In the genomic region with DNA sequence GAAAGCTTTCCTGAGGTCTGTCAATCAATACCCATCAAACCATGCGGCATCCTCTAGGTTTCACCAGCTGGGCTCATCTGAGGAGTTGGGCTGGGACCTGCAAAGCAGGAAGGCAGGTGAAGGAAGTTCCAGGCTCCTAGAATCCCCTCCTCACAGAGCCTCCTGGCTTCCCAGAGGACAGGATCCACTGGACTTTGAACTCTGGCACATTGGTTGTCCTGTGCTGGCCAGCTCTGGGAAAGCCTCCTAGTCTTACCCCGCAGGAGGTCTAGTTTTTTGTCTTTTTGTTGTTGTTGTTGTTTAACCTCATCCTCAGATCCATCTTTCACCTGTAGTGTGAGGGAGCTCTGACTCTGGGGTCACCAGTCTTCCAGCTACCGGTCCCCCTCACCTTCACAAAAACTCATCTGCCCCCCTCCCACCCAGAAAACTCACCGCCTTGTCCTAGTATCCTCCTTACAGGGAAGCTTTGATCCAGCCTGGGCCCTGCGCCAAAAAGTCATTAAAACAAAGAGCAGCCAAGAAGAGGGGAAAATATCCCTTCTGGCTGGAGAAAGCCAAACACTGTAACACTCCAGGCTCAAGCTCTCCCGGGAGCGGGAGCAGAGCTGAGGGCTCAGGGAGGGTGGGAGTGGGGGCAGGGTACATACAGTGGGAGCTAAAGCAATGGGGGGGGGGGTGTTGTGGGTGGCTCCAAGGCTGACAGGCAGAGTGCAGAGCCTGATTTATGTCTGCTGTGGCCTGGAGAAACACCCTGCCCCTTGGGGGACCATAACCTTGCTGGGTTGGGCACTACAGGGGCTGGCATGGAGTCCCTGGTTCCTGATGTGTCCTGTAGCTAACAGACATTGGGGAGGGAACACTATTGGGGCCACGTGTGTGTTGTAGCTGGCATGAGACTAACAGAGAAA, we compare ENCODE assay signal across 8 mouse cellular contexts.
DNase-seq lines count a peak whose midpoint lies in the region; ATAC-seq and TF ChIP-seq lines count a peak whose summit lies in the region.

No protein-coding gene starts in this region.

- TF ChIP-seq CTCF in left cerebral cortex, adult 2 months (IDR thresholded peaks at IDR 0.05): no peak
- no peak for TF ChIP-seq CTCF in heart, postnatal 0 days (IDR thresholded peaks at IDR 0.05; ENCODE audit: low read depth)
- no peak for TF ChIP-seq CTCF in lung, postnatal 0 days (IDR thresholded peaks at IDR 0.05)

- H3K4me2 ChIP-seq in forebrain, embryonic 13.5 days: no peak overlapping the region
- no peak overlapping the region for H3K4me2 ChIP-seq in heart, postnatal 0 days (ENCODE audit: low read depth, low read length)
- H3K4me2 ChIP-seq in lung, postnatal 0 days (replicated peaks; ENCODE audit: low read depth, low read length): no peak overlapping the region

- intact Hi-C loops in left cerebral cortex, adult 2 months (cut with DNase I): loop anchor here (2.0 kb wide), 2 partner anchors 13 to 23 kb away; no protein-coding TSS in a partner anchor
- intact Hi-C loops in left cerebral cortex, postnatal 36 days (cut with DNase I): loop anchor here (5.0 kb wide), 1 partner anchor 87 kb away; no protein-coding TSS in a partner anchor

- H3K36me3 ChIP-seq in forebrain, embryonic 13.5 days (ENCODE audit: poor library complexity, severe bottlenecking): no peaks in the 10 kb centered on the region
- H3K36me3 ChIP-seq in heart, postnatal 0 days (replicated peaks; ENCODE audit: control insufficient read depth, insufficient read depth, low read length): no peaks in the 10 kb centered on the region
- no peaks in the 10 kb centered on the region for H3K36me3 ChIP-seq in lung, postnatal 0 days (ENCODE audit: insufficient read depth, low read length)

- no peak overlapping the region for H3K4me3 ChIP-seq in left cerebral cortex, adult 2 months
- no peak overlapping the region for H3K4me3 ChIP-seq in forebrain, embryonic 13.5 days
- H3K4me3 ChIP-seq in heart, postnatal 0 days (ENCODE audit: low read depth, low read length): no peak overlapping the region
- H3K4me3 ChIP-seq in lung, postnatal 0 days (ENCODE audit: low read depth, low read length): no peak overlapping the region

- TF ChIP-seq EP300 in heart, postnatal 0 days (IDR thresholded peaks at IDR 0.05; ENCODE audit: low read depth): no peak
- TF ChIP-seq EP300 in lung, postnatal 0 days (IDR thresholded peaks at IDR 0.05): no peak

- H3K9ac ChIP-seq in forebrain, embryonic 13.5 days: peak overlapping the region; percentile 43
- H3K9ac ChIP-seq in heart, postnatal 0 days (replicated peaks; ENCODE audit: low read depth, low read length): no peak overlapping the region
- no peak overlapping the region for H3K9ac ChIP-seq in lung, postnatal 0 days (replicated peaks; ENCODE audit: low read depth)

- H3K27me3 ChIP-seq in forebrain, embryonic 13.5 days: no peaks in the 10 kb centered on the region
- no peaks in the 10 kb centered on the region for H3K27me3 ChIP-seq in heart, postnatal 0 days (ENCODE audit: control insufficient read depth, insufficient read depth, low read length)
- H3K27me3 ChIP-seq in lung, postnatal 0 days (replicated peaks; ENCODE audit: insufficient read depth, low read length): no peaks in the 10 kb centered on the region

- peaks cover 33% of the 10 kb centered on the region for H3K4me1 ChIP-seq in forebrain, embryonic 13.5 days
- peaks cover 34% of the 10 kb centered on the region for H3K4me1 ChIP-seq in heart, postnatal 0 days (ENCODE audit: control insufficient read depth, insufficient read depth)
- H3K4me1 ChIP-seq in lung, postnatal 0 days (ENCODE audit: insufficient read depth, low read depth, low read length): peaks cover 21% of the 10 kb centered on the region

- DNase-seq in left cerebral cortex, adult 2 months (ENCODE audit: extremely low spot score in 1 of 2, low spot score in 2 of 2): peak; percentile 66 to 70
- no peak for DNase-seq in left cerebral cortex, postnatal 36 days (ENCODE audit: low spot score in 2 of 2)
- DNase-seq in heart, postnatal 0 days (ENCODE audit: low spot score): peak; percentile 51
- DNase-seq in kidney, postnatal 14 days: peak; percentile 89
- peak; percentile 76 for DNase-seq in lung, postnatal 0 days (ENCODE audit: low spot score)
- peak; percentile 58 for DNase-seq in right cerebral cortex, postnatal 25 days
- no peak for DNase-seq in spleen, postnatal 10 days (ENCODE audit: low spot score in 2 of 2)

- WGBS in forebrain, embryonic 13.5 days: 24% methylated on average over 8 of the region's 8 CpGs
- 23% methylated on average over 8 of the region's 8 CpGs for WGBS in heart, postnatal 0 days
- WGBS in lung, postnatal 0 days: 17% methylated on average over 8 of the region's 8 CpGs

- H3K27ac ChIP-seq in left cerebral cortex, adult 2 months: peak overlapping the region; percentile 89
- peak overlapping the region; percentile 87 for H3K27ac ChIP-seq in forebrain, embryonic 13.5 days
- no peak overlapping the region for H3K27ac ChIP-seq in heart, postnatal 0 days (ENCODE audit: low read depth)
- H3K27ac ChIP-seq in lung, postnatal 0 days (ENCODE audit: low read length): no peak overlapping the region

- H3K9me3 ChIP-seq in forebrain, embryonic 13.5 days (replicated peaks): no peaks in the 10 kb centered on the region
- H3K9me3 ChIP-seq in heart, postnatal 0 days (replicated peaks; ENCODE audit: control insufficient read depth, low read length): no peaks in the 10 kb centered on the region
- H3K9me3 ChIP-seq in lung, postnatal 0 days (ENCODE audit: low read length): no peaks in the 10 kb centered on the region

- peak; percentile 69 for ATAC-seq in forebrain, embryonic 13.5 days
- peak; percentile 52 for ATAC-seq in heart, postnatal 0 days (ENCODE audit: insufficient read depth, low read depth)
- ATAC-seq in lung, postnatal 0 days: peak; percentile 79

Comparison
In these comparisons a context has a peak if more than half of its experiments do, and no peak if none do; other contexts are left out.
1. DNase-seq: peak in left cerebral cortex, adult 2 months (2 of 2), heart, postnatal 0 days (single experiment), kidney, postnatal 14 days (single experiment), lung, postnatal 0 days (single experiment) and right cerebral cortex, postnatal 25 days (single experiment); none in left cerebral cortex, postnatal 36 days (0 of 2) and spleen, postnatal 10 days (0 of 2).
2. H3K27ac ChIP-seq: peak in left cerebral cortex, adult 2 months (single experiment) and forebrain, embryonic 13.5 days (single experiment); none in heart, postnatal 0 days (single experiment) and lung, postnatal 0 days (single experiment).
3. Peak in every context shown above with its lines, with median percentiles within 50 percentile points of each other: ATAC-seq.